Mouse (Mus musculus): ENCODE data around the gene Ubd. TPM values are rescaled to one million over a fixed set of nuclear protein-coding genes. Genes with fewer than 3 reads are reported as not detected.
"Not testable (repeated sequence)": the region's sequence is repeated elsewhere in the genome, so short reads cannot be mapped to it uniquely, and the experiment has no call there.

The Ubd gene
- not detected for total RNA-seq (2021)
- long read RNA-seq, experiment 1: 0 reads
- long read RNA-seq, experiment 2: 0 reads

DNA sequence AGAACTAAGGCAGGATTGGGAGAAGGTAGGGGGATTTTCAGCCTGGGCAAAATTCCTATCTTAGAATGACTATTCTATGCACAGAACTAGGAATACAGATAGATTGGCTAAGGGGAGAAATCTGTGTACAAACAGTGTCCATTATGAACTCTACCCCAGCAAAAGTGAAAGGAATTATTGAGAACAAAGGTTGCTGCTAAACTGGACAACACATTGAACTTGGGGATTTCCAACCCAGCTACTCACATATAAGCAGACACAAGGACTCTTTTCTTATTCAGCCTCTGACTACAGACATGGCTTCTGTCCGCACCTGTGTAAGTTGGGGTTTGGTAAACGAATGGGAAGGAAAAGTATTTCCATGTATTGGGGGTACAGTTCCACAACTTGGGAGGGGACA, at the start of gene Ubd:
Ubd (plus strand) TSS at position 237 of the 400 bp plus-strand sequence.
- no peak for DNase-seq

DNA sequence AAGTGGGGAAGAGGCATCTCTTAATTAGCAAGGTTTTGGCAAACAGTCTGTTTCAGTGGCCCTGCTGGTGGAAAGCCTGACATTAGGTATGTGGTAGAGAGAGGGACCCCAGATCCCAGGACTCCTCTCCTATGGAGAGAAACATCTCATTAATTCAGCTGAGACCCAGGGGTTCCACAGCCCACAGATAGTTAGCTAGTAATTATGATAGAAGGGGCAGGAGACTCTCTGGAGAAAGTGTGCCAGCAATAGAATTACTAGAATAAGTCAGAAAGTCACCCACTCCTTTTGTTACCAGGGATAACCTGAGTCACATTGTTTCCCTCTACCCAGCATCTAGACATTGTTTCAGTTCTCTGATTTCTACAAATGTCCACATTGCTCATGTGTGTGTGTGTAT, 32.3 kb upstream of the Ubd start, which contains the start of gene Olfr93:
Olfr93 (minus strand) TSS at position 101 of the 400 bp plus-strand sequence.
- DNase-seq: no peak

DNA sequence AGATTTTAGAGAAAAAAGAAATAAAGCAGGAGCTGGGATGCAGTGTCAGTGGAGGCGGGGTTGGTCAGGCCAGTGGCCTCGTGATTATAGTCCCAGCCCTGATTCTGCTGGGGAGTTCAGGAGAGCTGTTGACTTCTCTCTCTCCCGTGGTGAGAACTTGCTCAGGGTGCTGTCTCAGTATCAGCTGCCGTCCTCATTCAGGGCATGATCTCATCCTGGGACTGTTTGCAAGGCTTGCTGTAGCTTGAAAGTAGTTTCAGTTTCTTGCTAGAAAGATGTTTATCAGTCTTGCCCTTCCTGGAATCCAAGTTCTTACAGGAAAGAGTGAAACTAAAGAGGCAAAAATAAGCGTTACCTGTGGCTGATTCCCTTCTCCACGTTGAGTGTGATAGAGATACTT, 8.2 kb upstream of the Ubd start:
- no peak for DNase-seq

DNA sequence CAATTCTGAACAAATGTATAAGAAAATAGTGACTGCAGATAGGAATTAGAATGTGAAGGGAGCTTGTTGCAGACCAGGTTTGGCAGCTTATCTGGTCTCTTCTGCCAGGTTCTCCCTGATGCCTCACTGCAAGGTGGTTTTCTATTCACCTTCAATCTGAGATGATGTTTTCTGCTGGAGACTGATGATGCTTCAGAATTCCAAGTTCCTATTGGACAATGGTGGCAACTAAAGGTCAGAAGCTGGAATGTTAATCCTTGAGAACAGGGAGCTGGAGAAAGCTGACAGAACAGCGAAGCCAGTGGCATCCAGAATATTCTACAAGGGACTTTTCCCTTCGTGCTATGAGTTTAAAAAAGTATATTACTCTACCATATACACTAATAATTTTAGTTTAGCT, 3.0 kb upstream of the Ubd start:
- DNase-seq: no peak

DNA sequence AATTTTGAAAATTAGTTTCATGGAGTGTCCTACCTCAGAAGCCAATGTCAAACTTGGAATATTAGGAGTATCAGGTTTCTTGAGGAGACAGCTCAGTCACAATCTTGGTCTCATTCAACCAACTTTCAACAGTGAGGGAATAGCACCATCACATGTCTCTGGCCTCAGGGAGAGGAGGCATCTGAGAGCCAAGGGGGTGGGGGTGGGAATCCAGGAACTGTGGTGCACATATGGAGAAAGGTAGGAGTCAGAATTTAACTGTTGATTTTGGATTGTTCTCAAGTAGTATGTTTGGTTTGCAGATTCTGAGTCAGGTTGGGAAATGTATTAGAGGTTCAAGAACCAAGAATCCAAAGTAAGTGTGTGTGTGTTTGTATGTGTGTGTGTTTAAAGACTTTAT, 660 bp upstream of the Ubd start:
- DNase-seq: no peak

DNA sequence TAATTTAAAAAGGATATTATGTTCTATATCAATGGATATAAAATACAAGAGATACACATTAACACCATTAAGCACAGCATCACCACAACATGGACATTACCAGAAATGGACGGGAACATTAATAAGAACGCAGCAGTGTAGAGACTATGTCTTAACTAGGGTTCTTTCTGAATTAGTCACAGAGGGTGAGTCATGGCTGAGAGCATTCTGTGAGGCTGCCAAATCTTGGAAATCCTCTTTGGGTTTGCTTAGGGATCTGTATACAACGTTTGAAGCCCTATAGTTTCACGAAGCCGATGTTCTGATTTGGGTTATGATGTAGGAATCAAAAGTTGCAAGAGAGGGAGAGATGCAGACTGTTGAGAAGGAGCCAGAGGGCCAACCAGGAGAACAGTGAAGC, 1.1 kb downstream of the Ubd start:
- no peak for DNase-seq

DNA sequence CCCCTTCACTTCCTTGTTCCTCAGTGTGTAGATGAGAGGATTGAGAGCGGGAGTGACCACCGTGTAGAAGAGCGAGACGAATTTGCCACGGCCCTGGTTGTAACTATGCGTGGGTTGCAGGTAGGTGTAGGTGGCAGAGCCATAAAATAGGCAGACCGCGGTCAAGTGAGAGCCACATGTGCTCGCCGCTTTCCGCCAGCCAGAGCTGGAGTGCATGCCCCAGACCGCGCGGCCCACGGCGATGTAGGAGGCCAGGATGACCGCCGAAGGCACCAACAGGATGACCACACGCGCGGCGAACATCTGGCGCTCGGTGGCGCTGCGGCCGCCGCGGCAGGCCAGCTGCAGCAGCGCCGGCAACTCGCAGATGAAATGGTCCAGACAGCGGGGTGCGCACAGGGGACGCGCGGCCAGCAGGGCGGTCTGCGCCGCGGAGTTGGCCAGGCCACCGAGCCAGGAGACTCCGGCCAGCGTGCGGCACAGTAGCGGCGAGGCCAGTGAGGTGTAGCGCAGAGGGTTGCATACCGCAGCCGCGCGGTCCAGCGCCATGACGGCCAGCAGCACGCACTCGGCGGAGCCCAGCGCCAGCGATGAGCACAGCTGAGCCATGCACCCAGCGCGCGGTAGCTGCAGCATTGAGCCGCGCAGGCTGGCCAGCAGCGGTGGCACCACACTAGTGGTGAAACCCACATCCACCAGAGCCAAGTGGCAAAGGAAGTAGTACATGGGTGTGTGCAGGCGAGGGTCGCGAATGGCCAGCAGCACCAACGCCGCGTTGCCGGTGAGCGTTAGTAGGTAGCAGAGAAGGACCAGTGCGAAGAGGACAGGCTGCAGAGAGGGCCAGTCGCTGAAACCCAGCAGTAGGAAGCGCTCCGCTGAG, 3.4 kb downstream of the Ubd start:
- DNase-seq: peak; percentile 26

DNA sequence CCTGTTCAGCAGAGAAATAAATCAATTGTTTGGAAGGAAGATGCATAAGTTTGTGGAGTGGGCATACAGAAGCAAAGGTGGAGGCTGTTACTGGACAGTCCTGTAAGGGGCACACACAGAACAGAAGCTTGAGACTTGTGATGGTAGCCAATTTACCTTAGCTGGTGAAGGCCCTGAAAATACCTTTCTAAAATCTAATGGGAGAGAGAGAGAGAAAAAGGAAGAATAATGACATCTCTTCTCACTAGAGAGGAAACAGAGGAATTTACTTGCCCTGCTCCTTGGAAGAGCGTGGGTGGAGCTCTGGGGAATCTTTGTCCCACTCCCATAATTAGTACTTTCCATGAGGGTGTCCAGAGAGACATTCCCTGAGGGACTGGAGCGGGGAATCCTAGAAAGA, 7.2 kb downstream of the Ubd start, which contains the start of gene Olfr94:
Olfr94 (minus strand) TSS at position 101 of the 400 bp plus-strand sequence.
- DNase-seq: no peak

DNA sequence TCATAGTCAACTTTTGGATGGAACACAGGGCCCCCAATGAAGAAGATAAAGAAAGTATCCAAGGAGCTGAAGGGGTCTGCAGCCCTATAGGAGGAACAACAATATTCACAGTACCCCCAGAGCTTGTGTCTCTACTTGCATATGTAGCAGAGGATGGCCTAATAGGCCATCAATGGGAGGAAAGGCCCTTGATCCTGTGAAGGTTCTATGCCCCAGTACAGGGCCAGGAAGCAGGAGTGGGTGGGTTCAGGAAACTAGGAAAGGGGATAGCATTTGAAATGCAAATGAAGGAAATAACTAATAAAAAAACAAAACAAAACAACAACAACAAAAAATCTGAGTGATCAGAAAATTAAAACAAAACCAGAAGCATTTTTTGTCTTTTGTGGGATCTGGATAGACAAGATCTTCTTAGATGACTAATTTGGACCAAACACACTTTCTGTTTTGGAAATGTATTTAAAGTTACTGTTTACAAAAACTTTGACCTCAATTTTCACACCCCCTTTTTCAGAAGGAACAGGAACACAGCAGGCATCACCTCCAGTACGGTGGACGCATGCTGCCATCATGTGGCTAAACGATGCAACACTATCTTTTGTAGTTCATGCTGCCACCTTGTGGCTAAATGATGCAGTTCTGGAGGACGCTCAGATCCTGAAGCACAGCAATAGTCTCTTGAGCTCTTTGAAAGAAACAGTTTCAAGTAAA, 9.7 kb downstream of the Ubd start:
- DNase-seq: peak; percentile 77

DNA sequence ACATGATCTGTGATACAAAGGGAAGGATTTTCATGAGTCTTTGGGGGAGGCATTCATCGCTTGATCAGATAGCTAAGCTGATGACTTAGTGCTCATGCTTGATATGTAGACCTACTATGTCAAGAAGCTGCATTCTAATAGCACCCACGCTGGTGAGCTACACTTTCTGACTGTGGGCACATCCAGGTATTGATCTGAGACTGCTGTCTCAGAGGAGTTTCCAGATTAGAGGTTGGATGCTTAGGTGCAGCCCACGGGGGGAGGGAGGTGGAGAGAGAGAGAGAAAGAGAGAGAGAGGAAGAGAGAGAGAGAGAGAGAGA, 10.2 kb downstream of the Ubd start:
- DNase-seq: no peak

DNA sequence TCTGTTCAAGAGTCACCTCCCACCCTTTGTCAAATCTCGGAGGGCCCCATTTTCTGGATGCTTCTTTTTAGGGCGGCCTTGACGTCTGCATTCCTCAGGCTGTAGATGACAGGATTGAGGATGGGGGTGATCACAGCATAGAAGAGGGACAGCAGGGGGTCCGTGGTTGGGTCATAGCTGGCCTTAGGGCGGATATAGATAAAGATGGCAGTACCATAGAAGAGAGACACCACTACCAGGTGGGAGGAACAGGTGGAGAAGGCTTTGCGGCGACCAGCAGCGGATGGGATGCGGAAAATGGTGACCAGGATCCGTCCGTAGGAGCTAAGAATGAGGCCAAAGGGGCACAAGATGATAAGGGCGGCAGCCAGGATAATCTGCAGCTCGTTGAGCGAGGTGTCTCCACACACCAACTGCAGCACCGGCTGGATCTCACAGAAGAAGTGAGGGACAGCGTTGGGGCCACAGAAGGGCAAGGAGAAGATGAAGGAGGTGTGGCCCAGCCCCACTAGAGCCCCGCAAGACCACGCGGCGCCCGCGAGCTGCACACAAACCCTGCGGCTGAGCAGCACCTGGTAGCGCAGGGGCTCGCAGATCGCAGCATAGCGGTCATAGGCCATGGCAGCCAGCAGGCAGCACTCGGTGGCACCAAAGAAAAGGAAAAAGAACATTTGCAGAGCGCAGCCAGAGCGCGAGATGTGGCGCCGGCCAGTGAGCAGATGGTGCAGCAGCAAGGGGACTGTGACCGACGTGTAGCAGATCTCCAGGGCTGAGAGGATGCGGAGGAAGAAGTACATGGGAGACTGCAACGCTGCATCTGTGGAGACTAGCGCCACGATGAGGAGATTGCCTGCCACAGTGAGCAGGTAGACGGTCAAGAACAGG, 17.4 kb downstream of the Ubd start:
- no peak for DNase-seq

DNA sequence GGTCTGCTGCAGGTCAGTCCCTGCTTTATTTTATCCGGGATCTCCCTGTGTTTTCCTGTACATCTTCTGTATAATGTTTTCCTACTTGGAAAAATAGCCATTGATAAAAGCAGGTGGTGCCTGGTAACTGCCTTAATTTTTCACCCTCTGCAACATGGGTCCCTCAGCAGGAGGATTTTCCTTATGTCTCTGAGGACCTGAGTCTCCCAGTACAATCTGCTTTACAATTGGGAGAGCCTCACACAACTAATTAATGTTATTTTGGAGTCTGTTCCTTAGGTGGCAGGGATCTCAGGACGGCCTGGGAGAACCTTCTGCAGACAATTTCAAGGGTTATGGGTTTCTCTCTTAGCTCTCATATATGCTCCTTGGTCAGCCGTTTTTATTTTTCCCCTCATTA, 19.3 kb downstream of the Ubd start, which contains the start of gene Olfr95:
Olfr95 (minus strand) TSS at position 101 of the 400 bp plus-strand sequence.
- no peak for DNase-seq

DNA sequence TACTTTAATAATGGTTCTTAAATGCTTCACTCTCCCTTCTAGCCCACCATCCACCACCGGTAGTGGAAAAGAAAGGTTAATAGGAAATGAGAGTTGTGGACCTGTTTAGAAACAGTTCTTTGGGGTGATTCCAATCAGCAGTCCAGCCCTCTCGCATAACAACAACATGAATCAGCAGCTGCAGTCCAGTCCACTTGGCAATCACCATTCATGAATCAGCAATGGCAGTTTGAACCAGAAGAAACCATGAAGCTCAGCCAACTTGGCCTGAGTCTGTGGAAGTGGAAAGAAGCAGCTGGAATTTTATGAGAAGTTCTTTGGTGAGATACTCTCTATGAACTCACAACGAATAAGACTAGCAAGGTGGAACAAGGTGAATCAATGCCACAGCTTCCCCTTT, 24.8 kb downstream of the Ubd start:
- no peak for DNase-seq

DNA sequence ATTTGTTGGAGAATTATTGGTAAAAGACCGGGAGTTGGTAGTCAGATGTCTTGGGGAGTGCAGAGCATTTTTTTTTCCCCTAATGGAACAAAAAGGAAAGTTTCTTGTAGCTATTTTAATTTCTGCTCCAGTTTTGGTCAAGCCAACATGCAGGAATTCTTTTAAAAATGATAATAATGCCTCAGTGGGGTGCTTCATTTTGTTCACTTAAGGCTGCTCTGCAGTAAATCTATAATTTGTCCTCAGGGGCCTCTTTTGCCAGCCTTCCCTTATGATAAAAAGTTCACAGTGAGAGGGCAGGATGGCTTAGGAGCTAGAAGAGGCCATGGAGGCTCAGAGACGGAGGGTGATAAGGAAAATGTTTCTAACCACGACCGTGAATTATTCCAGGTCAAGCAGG, 26.2 kb downstream of the Ubd start, which contains the start of gene Olfr96:
Olfr96 (plus strand) TSS at position 301 of the 400 bp plus-strand sequence.
- DNase-seq: no peak

DNA sequence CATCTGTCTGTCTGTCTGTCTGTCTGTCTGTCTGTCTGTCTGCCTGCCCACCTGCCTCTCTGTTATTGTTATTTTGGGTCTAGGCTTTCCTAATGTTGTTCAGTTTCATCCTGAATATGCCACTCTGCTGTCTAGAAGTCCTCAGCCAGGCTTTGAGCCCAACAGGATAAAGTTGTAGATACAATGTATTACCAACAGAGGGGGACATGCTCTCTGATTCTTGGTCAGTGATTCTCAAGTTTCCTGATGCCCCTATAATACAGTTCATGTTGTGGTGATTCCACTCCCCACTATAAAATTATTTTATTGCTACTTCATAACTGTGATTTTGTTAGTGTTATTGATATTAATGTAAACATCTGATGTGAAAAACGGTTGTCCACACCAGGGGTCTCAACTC, 28.2 kb downstream of the Ubd start:
- DNase-seq: no peak

DNA sequence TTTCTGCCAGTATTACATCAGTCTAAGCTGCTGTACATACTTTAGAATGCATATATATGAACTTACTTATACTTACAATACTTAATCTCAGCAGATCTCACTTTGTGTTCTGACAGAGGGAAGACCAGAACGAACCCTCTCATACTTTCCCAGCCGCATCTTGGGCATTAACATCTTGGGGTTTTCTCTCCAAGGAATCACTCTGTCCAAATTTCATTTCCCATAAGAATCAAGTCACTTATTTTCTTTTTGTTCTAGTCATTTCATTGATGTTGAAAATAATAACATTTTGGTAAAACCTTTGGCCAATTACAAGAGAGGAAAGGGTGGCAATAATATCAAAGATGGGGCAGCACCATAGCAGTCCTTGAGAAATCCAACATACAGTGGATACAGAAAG, 43.5 kb downstream of the Ubd start, which contains the start of gene Olfr97:
Olfr97 (minus strand) TSS at position 101 of the 400 bp plus-strand sequence.
- DNase-seq: not testable (repeated sequence)

DNA sequence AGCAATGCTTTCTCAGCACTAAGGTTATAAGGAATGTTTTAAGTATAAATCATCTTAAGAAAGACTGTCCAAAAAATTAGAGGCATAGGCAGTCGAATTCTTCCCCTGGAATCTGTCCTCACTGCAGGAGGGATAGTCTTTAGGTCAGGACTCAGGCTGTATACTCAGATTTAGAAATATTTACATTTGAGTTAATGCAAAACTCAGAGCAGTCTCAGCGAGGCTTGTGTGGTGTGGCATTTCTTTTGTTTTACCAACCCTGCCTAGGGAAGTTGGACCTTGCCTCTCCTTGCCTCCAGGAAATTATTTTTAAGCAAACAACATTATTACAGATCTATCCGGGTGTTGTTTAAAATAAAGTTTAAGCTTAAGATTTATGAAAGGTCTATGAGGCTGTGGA, 48.5 kb downstream of the Ubd start:
- DNase-seq: no peak

Other genes with a start within 250 kb of the Ubd start
- gene Ppp1r11, start 242.2 kb upstream of the Ubd start, total RNA-seq (2021): 10 to 100 TPM; 62.6 to 63.5 TPM
- gene Znrd1, start 235.3 kb upstream of the Ubd start, total RNA-seq (2021): 10 to 100 TPM; 19.6 to 23.2 TPM
- gene Znrd1as, start 235.3 kb upstream of the Ubd start, total RNA-seq (2021): 1 to 10 TPM; 7.5 to 9.4 TPM
- gene 2410137M14Rik, start 212.7 kb upstream of the Ubd start, total RNA-seq (2021): not detected
- under 1 TPM in 1 of 2 experiments, not detected in 1; 0.18 TPM for gene H2-M5, start 204.4 kb upstream of the Ubd start, total RNA-seq (2021)
- gene Zfp57, start 192.7 kb upstream of the Ubd start, total RNA-seq (2021): 1 to 10 TPM; 1.9 to 4.5 TPM
- gene Mog, start 170.5 kb upstream of the Ubd start, total RNA-seq (2021): not detected
- gene Gabbr1, start 147.9 kb upstream of the Ubd start, total RNA-seq (2021): 10 to 100 TPM; 12.8 to 20.1 TPM
- gene Olfr90, start 105.4 kb upstream of the Ubd start, total RNA-seq (2021): not detected
- not detected for gene Olfr91, start 95.6 kb upstream of the Ubd start, total RNA-seq (2021)
- gene Olfr92, start 73.8 kb upstream of the Ubd start, total RNA-seq (2021): not detected
- gene Olfr93, start 32.4 kb upstream of the Ubd start, total RNA-seq (2021): not detected
- gene Olfr94, start 7.1 kb downstream of the Ubd start, total RNA-seq (2021): not detected
- gene Olfr95, start 19.2 kb downstream of the Ubd start, total RNA-seq (2021): not detected
- gene Olfr96, start 26.3 kb downstream of the Ubd start, total RNA-seq (2021): not detected
- gene Olfr97, start 43.4 kb downstream of the Ubd start, total RNA-seq (2021): not detected
- gene Olfr98, start 69.9 kb downstream of the Ubd start, total RNA-seq (2021): not detected
- gene H2-M3, start 76.3 kb downstream of the Ubd start, total RNA-seq (2021): 1 to 10 TPM; 1.7 to 2.2 TPM
- not detected for gene Olfr99, start 89.6 kb downstream of the Ubd start, total RNA-seq (2021)
- not detected for gene Olfr101, start 110.4 kb downstream of the Ubd start, total RNA-seq (2021)
- gene Olfr102, start 123.2 kb downstream of the Ubd start, total RNA-seq (2021): not detected
- gene Olfr103, start 145.8 kb downstream of the Ubd start, total RNA-seq (2021): not detected
- gene Olfr104-ps, start 165.7 kb downstream of the Ubd start, total RNA-seq (2021): not detected
- gene Olfr105-ps, start 185.1 kb downstream of the Ubd start, total RNA-seq (2021): not detected
- not detected for gene Olfr106-ps, start 196.5 kb downstream of the Ubd start, total RNA-seq (2021)
- not detected for gene Olfr107, start 205.3 kb downstream of the Ubd start, total RNA-seq (2021)